16 mouse cellular contexts compared by ENCODE assay signal in the genomic region with DNA sequence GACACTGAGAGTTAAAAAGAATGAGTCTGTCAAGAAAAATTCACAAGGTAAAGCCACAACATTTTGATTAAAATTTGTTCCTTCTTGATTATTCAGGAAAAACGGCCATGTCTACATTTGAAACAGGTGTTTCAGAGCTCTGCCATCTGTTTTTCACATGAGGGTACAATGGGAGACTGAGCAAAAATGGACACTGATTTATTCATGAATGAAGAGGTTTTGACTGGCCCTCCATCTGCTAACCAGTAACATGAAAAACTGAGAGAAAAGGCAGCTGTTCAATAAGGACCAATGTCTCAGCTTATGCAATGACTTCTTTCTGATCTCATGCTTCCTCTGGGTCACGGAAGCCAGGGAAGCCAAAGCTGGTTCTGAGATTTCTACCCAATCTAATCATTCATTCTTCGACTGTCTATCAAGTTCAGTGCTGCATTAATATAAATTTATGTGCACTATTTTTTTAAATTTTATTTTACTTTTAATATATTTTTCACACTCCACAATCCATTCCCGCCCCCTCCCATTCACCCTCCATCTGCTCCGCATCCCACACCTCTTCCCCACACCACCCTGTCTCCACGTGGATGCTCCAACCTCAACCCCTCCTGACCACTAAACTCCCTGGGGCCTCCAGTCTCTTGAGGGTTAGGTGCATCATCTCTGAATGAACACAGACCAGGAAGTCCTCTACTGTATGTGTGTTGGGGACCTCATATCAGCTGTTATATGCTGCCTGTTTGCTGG.
DNase-seq lines count a peak whose midpoint lies in the region; ATAC-seq lines count a peak whose summit lies in the region.
"Had no signal": no experiment of that assay in that cellular context is flagged by ENCODE, and none has a peak within 500 bp of the region (broad histone marks: within the 10 kb centered on the region; RNA-seq: fewer than 3 reads in every experiment).

No protein-coding gene starts in this region.

- H3K4me3 ChIP-seq in midbrain, embryonic 11.5 days (ENCODE audit: low read depth, low read length), result no peak overlapping the region
- H3K4me3 ChIP-seq in midbrain, embryonic 15.5 days, result no peak overlapping the region
- no peak overlapping the region for H3K4me3 ChIP-seq in forebrain, embryonic 13.5 days
- H3K4me3 ChIP-seq in liver, embryonic 12.5 days, result no peak overlapping the region
- H3K4me3 ChIP-seq: limb, embryonic 12.5 days; liver, embryonic 15.5 days had no signal

- H3K9me3 ChIP-seq in midbrain, embryonic 11.5 days (ENCODE audit: control insufficient read depth, low read length), result no peaks in the 10 kb centered on the region
- no peaks in the 10 kb centered on the region for H3K9me3 ChIP-seq in midbrain, embryonic 15.5 days
- H3K9me3 ChIP-seq in forebrain, embryonic 13.5 days (replicated peaks), result no peaks in the 10 kb centered on the region
- H3K9me3 ChIP-seq in liver, embryonic 12.5 days (replicated peaks), result no peaks in the 10 kb centered on the region
- H3K9me3 ChIP-seq: limb, embryonic 12.5 days; liver, embryonic 15.5 days had no signal

- no peaks in the 10 kb centered on the region for H3K27me3 ChIP-seq in midbrain, embryonic 11.5 days (ENCODE audit: control insufficient read depth, insufficient read depth, low read length)
- H3K27me3 ChIP-seq in midbrain, embryonic 15.5 days (replicated peaks), result no peaks in the 10 kb centered on the region
- no peaks in the 10 kb centered on the region for H3K27me3 ChIP-seq in forebrain, embryonic 13.5 days
- no peaks in the 10 kb centered on the region for H3K27me3 ChIP-seq in liver, embryonic 12.5 days (replicated peaks)
- H3K27me3 ChIP-seq: limb, embryonic 12.5 days; liver, embryonic 15.5 days had no signal

- no peak overlapping the region for H3K27ac ChIP-seq in midbrain, embryonic 11.5 days (ENCODE audit: low read depth, low read length)
- no peak overlapping the region for H3K27ac ChIP-seq in midbrain, embryonic 15.5 days
- no peak overlapping the region; the same call in 1 of the 2 replicates for H3K27ac ChIP-seq in forebrain, embryonic 13.5 days
- no peak overlapping the region for H3K27ac ChIP-seq in liver, embryonic 12.5 days
- H3K27ac ChIP-seq: limb, embryonic 12.5 days; liver, embryonic 15.5 days had no signal

- 74% methylated on average over 6 of the region's 6 CpGs for WGBS in midbrain, embryonic 11.5 days
- WGBS in midbrain, embryonic 15.5 days, result 63% methylated on average over 6 of the region's 6 CpGs
- WGBS in forebrain, embryonic 13.5 days, result 70% methylated on average over 6 of the region's 6 CpGs
- WGBS in liver, embryonic 12.5 days (ENCODE audit: insufficient replicate concordance), result 66% methylated on average over 6 of the region's 6 CpGs

- DNase-seq in midbrain, embryonic 11.5 days (ENCODE audit: low spot score, missing footprints), result peak; percentile 82
- DNase-seq in embryo, embryonic 10.5 days (ENCODE audit: low spot score), result peak; percentile 32
- peak; percentile 60 for DNase-seq in hindlimb bud, embryonic 11.5 days (ENCODE audit: extremely low spot score, low read depth, low spot score)
- no peak for DNase-seq in ovary, postnatal 14 days (ENCODE audit: low spot score)
- DNase-seq: adrenal gland, postnatal 10 days; cerebellum, postnatal 36 days; heart, adult 18-20 months; lung, postnatal 14 days; spleen, adult 18-20 months; thymus, postnatal 14 days had no signal

- peak; percentile 71 for ATAC-seq in midbrain, embryonic 11.5 days (ENCODE audit: low FRiP score)
- ATAC-seq in midbrain, embryonic 15.5 days (replicated peaks), result no peak
- peak; percentile 95 for ATAC-seq in forebrain, embryonic 13.5 days
- no peak for ATAC-seq in liver, embryonic 12.5 days
- ATAC-seq: CD4-positive, CD25-positive, alpha-beta regulatory T cell, adult 4 months had no signal

- H3K9ac ChIP-seq in midbrain, embryonic 11.5 days (ENCODE audit: low read length), result no peak overlapping the region
- H3K9ac ChIP-seq in midbrain, embryonic 15.5 days, result no peak overlapping the region
- no peak overlapping the region for H3K9ac ChIP-seq in forebrain, embryonic 13.5 days
- no peak overlapping the region for H3K9ac ChIP-seq in liver, embryonic 12.5 days
- H3K9ac ChIP-seq: limb, embryonic 12.5 days; liver, embryonic 15.5 days had no signal

- H3K4me1 ChIP-seq in midbrain, embryonic 11.5 days (ENCODE audit: control insufficient read depth, insufficient read depth, low read length), result no peaks in the 10 kb centered on the region
- no peaks in the 10 kb centered on the region for H3K4me1 ChIP-seq in midbrain, embryonic 15.5 days
- no peaks in the 10 kb centered on the region for H3K4me1 ChIP-seq in forebrain, embryonic 13.5 days
- H3K4me1 ChIP-seq in liver, embryonic 12.5 days, result no peaks in the 10 kb centered on the region
- H3K4me1 ChIP-seq: limb, embryonic 12.5 days; liver, embryonic 15.5 days had no signal

- no peak overlapping the region for H3K4me2 ChIP-seq in midbrain, embryonic 11.5 days
- H3K4me2 ChIP-seq in midbrain, embryonic 15.5 days, result no peak overlapping the region
- H3K4me2 ChIP-seq in forebrain, embryonic 13.5 days, result no peak overlapping the region
- H3K4me2 ChIP-seq in liver, embryonic 12.5 days, result no peak overlapping the region
- H3K4me2 ChIP-seq: limb, embryonic 12.5 days; liver, embryonic 15.5 days had no signal

- H3K36me3 ChIP-seq in midbrain, embryonic 11.5 days (ENCODE audit: control insufficient read depth, insufficient read depth, low read length), result no peaks in the 10 kb centered on the region
- H3K36me3 ChIP-seq in midbrain, embryonic 15.5 days (replicated peaks), result no peaks in the 10 kb centered on the region
- no peaks in the 10 kb centered on the region for H3K36me3 ChIP-seq in forebrain, embryonic 13.5 days (ENCODE audit: poor library complexity, severe bottlenecking)
- H3K36me3 ChIP-seq in liver, embryonic 12.5 days, result no peaks in the 10 kb centered on the region
- H3K36me3 ChIP-seq: limb, embryonic 12.5 days; liver, embryonic 15.5 days had no signal

Comparison
In these comparisons a context has a peak if more than half of its experiments do, and no peak if none do; other contexts are left out.
1. ATAC-seq: peak in midbrain, embryonic 11.5 days (single experiment) and forebrain, embryonic 13.5 days (single experiment); none in midbrain, embryonic 15.5 days (single experiment) and liver, embryonic 12.5 days (single experiment).